9 mouse cellular contexts compared by ENCODE assay signal in genomic region chr12:44380805-44381204, GRCm38 (mm10). TPM values are rescaled to one million over a fixed set of nuclear protein-coding genes. Genes with fewer than 3 reads are reported as not detected.
DNase-seq lines count a peak whose midpoint lies in the region.
"Had no signal": no experiment of that assay in that cellular context is flagged by ENCODE, and none has a peak within 500 bp of the region (broad histone marks: within the 10 kb centered on the region; RNA-seq: fewer than 3 reads in every experiment).

No protein-coding gene starts in this region.

- DNase-seq in brain, embryonic 18.5 days (ENCODE audit: low read depth, low spot score): peak; percentile 74
- DNase-seq in cerebellum, adult 18-20 months: peak; percentile 70 to 77
- DNase-seq in frontal cortex, postnatal 25 days (ENCODE audit: low spot score in 2 of 2): peak; percentile 38 to 50
- DNase-seq in left cerebral cortex, postnatal 10 days (ENCODE audit: extremely low spot score in 1 of 2, low spot score in 2 of 2): peak; percentile 22 to 73
- DNase-seq in lung, adult 18-20 months: no peak
- no peak for DNase-seq in ovary, postnatal 36 days (ENCODE audit: low spot score)
- DNase-seq in embryo, embryonic 11 days: no peak
- DNase-seq: kidney, adult 2 months; spleen, adult 18-20 months had no signal

- intact Hi-C loops in left cerebral cortex, postnatal 10 days (cut with DNase I): no loop called here

RNA-seq across cellular contexts. Expression of gene Nrcam, which starts 52.1 kb away (rescaled TPM):
- 100 to 1,000 TPM; 453 to 458 TPM for total RNA-seq in left cerebral cortex, postnatal 10 days (2021)

Comparison
In these comparisons a context has a peak if more than half of its experiments do, and no peak if none do; other contexts are left out.
1. DNase-seq: peak in brain, embryonic 18.5 days (single experiment), cerebellum, adult 18-20 months (2 of 2), frontal cortex, postnatal 25 days (2 of 2) and left cerebral cortex, postnatal 10 days (2 of 2); none in lung, adult 18-20 months (0 of 2), ovary, postnatal 36 days (single experiment) and embryo, embryonic 11 days (single experiment).